Mouse (Mus musculus): ENCODE results near the gene Nr1d1. TPM values are rescaled to one million over a fixed set of nuclear protein-coding genes. Genes with fewer than 3 reads are reported as not detected.

The Nr1d1 gene
- total RNA-seq, 1 experiment = 2.9 TPM

- in situ Hi-C loops (cut with MboI; ENCODE audit: low sequenced_read_pairs in 2 of 2, unreplicated experiment in 2 of 2) = no loop called here
- Histone ChIP-seq H3K27ac (ENCODE audit: insufficient read depth, low read depth, low read length, poor library complexity, severe bottlenecking) (no peak overlapping the region), H3K36me3 (ENCODE audit: control insufficient read depth, insufficient read depth, low read length, poor library complexity, severe bottlenecking) (peaks cover 6% of the 10 kb centered on the region; the same call in 1 of the 2 replicates), H3K4me1 (ENCODE audit: control insufficient read depth in 2 of 2, insufficient read depth in 2 of 2, low read length in 2 of 2, poor library complexity in 1 of 2) (peaks cover 0 to 21% of the 10 kb centered on the region in 2 experiments; a peak in 2 of 4 replicates), H3K9me3 (ENCODE audit: control insufficient read depth, insufficient read depth, low read depth, low read length) (no peaks in the 10 kb centered on the region), H3K9ac (ENCODE audit: insufficient read depth, low read depth, low read length, poor library complexity, severe bottlenecking) (no peak overlapping the region), H3K4me3 (ENCODE audit: insufficient read depth in 1 of 2, low read depth in 1 of 2, low read length in 2 of 2, poor library complexity in 1 of 2, severe bottlenecking in 1 of 2) (no peak overlapping the region)
- no peak for DNase-seq (ENCODE audit: low read depth, low spot score)
- TF ChIP-seq CHD2 (IDR thresholded peaks at IDR 0.05; ENCODE audit: low read depth, low read length) (no peak), MAFK (IDR thresholded peaks at IDR 0.05; ENCODE audit: insufficient read depth, low read depth, low read length) (no peak), HCFC1 (IDR thresholded peaks at IDR 0.05; ENCODE audit: borderline replicate concordance, insufficient read depth, low read length) (no peak), ZC3H11A (IDR thresholded peaks at IDR 0.05; ENCODE audit: borderline replicate concordance, low read depth, low read length) (no peak), ZNF384 (IDR thresholded peaks at IDR 0.05; ENCODE audit: low read depth, low read length) (no peak)
Measured at GRCm38 (mm10) chr11:98720756-98721155, 54.4 kb downstream of the Nr1d1 start.

Other genes starting within 250 kb of the Nr1d1 start
- gene Ikzf3, start 229.3 kb downstream of the Nr1d1 start, total RNA-seq (2012; rRNA removed) = 0.16 and 0.58 TPM in 2 replicates
- gene Zpbp2, start 224.2 kb downstream of the Nr1d1 start, total RNA-seq (2012; rRNA removed) = 0.22 and 0.63 TPM in 2 replicates
- 45.4 and 55.3 TPM in 2 replicates for gene Ormdl3, start 188.0 kb downstream of the Nr1d1 start, total RNA-seq (2012; rRNA removed)
- gene Lrrc3c, start 177.0 kb downstream of the Nr1d1 start, total RNA-seq (2012; rRNA removed) = not detected in 2 replicates
- 2.2 and 2.9 TPM in 2 replicates for gene Gm12355, start 149.7 kb downstream of the Nr1d1 start, total RNA-seq (2012; rRNA removed)
- gene Gsdma3, start 149.0 kb downstream of the Nr1d1 start, total RNA-seq (2012; rRNA removed) = not detected in 2 replicates
- not detected in 2 replicates for gene Gsdma2, start 128.6 kb downstream of the Nr1d1 start, total RNA-seq (2012; rRNA removed)
- gene Gsdma, start 111.0 kb downstream of the Nr1d1 start, total RNA-seq (2012; rRNA removed) = 0.16 and 0.40 TPM in 2 replicates
- 376 and 408 TPM in 2 replicates for gene Psmd3, start 92.8 kb downstream of the Nr1d1 start, total RNA-seq (2012; rRNA removed)
- 0.18 TPM in 1 of 2 replicates, not detected in the other for gene Csf3, start 74.1 kb downstream of the Nr1d1 start, total RNA-seq (2012; rRNA removed)
- gene Med24, start 45.9 kb downstream of the Nr1d1 start, total RNA-seq (2012; rRNA removed) = 53.5 and 75.7 TPM in 2 replicates
- gene Thra, start 34.7 kb downstream of the Nr1d1 start, total RNA-seq (2012; rRNA removed) = 7.7 and 9.0 TPM in 2 replicates
- 18.3 and 27.1 TPM in 2 replicates for gene Msl1, start 20.2 kb upstream of the Nr1d1 start, total RNA-seq (2012; rRNA removed)
- gene Casc3, start 29.6 kb upstream of the Nr1d1 start, total RNA-seq (2012; rRNA removed) = 11.7 and 14.6 TPM in 2 replicates
- 0.98 and 1.4 TPM in 2 replicates for gene Rapgefl1, start 61.5 kb upstream of the Nr1d1 start, total RNA-seq (2012; rRNA removed)
- 4.7 and 5.8 TPM in 2 replicates for gene Wipf2, start 88.3 kb upstream of the Nr1d1 start, total RNA-seq (2012; rRNA removed)
- 32.7 and 51.3 TPM in 2 replicates for gene Cdc6, start 132.5 kb upstream of the Nr1d1 start, total RNA-seq (2012; rRNA removed)
- gene Rara, start 152.5 kb upstream of the Nr1d1 start, total RNA-seq (2012; rRNA removed) = 25.8 and 30.1 TPM in 2 replicates
- gene Gjd3, start 207.7 kb upstream of the Nr1d1 start, total RNA-seq (2012; rRNA removed) = 0.27 and 1.7 TPM in 2 replicates
- 353 and 381 TPM in 2 replicates for gene Top2a, start 248.9 kb upstream of the Nr1d1 start, total RNA-seq (2012; rRNA removed)

Measured in ES-E14 (cell line).